Mouse (Mus musculus): ENCODE data around the gene Chd9. TPM values are rescaled to one million over a fixed set of nuclear protein-coding genes. Genes with fewer than 3 reads are reported as not detected.
"Not testable (repeated sequence)": the region's sequence is repeated elsewhere in the genome, so short reads cannot be mapped to it uniquely, and the experiment has no call there.

The Chd9 gene
- total RNA-seq, 2 experiments from 2014 or later, result 133 to 138 TPM

- intact Hi-C loops (cut with DNase I), result no loop called here
- no peak for DNase-seq (ENCODE audit: low spot score in 2 of 2)
Measured at GRCm38 (mm10) chr8:90891872-90892578, 63.9 kb downstream of the Chd9 start.

- intact Hi-C loops (cut with DNase I), result no loop called here
- DNase-seq (ENCODE audit: low spot score in 2 of 2), result no peak
Measured at GRCm38 (mm10) chr8:90892579-90892919, 64.4 kb downstream of the Chd9 start.

GRCm38 (mm10) chr8:90894231-90894914, 66.2 kb downstream of the Chd9 start:
- DNase-seq (ENCODE audit: low spot score in 2 of 2), result peak; percentile 54 to 69
- intact Hi-C loops (cut with DNase I), result no loop called here

- DNase-seq (ENCODE audit: low spot score in 2 of 2), result no peak
- intact Hi-C loops (cut with DNase I), result no loop called here
Measured at GRCm38 (mm10) chr8:90897343-90897742, 69.2 kb downstream of the Chd9 start.

- intact Hi-C loops (cut with DNase I), result no loop called here
- DNase-seq (ENCODE audit: low spot score in 2 of 2), result no peak
Measured at GRCm38 (mm10) chr8:90898578-90898977, 70.4 kb downstream of the Chd9 start.

GRCm38 (mm10) chr8:90902002-90902401, 73.8 kb downstream of the Chd9 start:
- intact Hi-C loops (cut with DNase I), result no loop called here
- DNase-seq (ENCODE audit: low spot score in 2 of 2), result no peak

GRCm38 (mm10) chr8:90904171-90904706, 76.1 kb downstream of the Chd9 start:
- DNase-seq (ENCODE audit: low spot score in 2 of 2), result no peak
- intact Hi-C loops (cut with DNase I), result no loop called here

GRCm38 (mm10) chr8:90906922-90907321, 78.8 kb downstream of the Chd9 start:
- DNase-seq (ENCODE audit: low spot score in 2 of 2), result no peak
- intact Hi-C loops (cut with DNase I), result loop anchor here (5.0 kb wide), 1 partner anchor 50 kb away; no protein-coding TSS in a partner anchor

GRCm38 (mm10) chr8:90907516-90907847, 79.3 kb downstream of the Chd9 start:
- intact Hi-C loops (cut with DNase I), result loop anchor here (5.0 kb wide), 1 partner anchor 50 kb away; no protein-coding TSS in a partner anchor
- no peak for DNase-seq (ENCODE audit: low spot score in 2 of 2)

- DNase-seq (ENCODE audit: low spot score in 2 of 2), result peak; percentile 89 to 92
Measured at GRCm38 (mm10) chr8:90907848-90908551, 79.8 kb downstream of the Chd9 start.

GRCm38 (mm10) chr8:90908580-90909471, 80.7 kb downstream of the Chd9 start:
- DNase-seq (ENCODE audit: low spot score in 2 of 2), result peak; percentile 29 to 37
- intact Hi-C loops (cut with DNase I), result loop anchor here (2.0 to 5.0 kb wide), 3 partner anchors 32 to 80 kb away; partner anchors contain the start of gene Chd9

More at GRCm38 (mm10) chr8:90907848-90908551, 79.8 kb downstream of the Chd9 start:
- intact Hi-C loops (cut with DNase I), result loop anchor here (2.0 to 5.0 kb wide), 3 partner anchors 31 to 79 kb away; partner anchors contain the start of gene Chd9

GRCm38 (mm10) chr8:90923158-90923905, 95.2 kb downstream of the Chd9 start:
- no peak for DNase-seq (ENCODE audit: low spot score in 2 of 2)
- intact Hi-C loops (cut with DNase I), result no loop called here

GRCm38 (mm10) chr8:90928412-90928811, 100.3 kb downstream of the Chd9 start:
- DNase-seq (ENCODE audit: low spot score in 2 of 2), result no peak
- intact Hi-C loops (cut with DNase I), result no loop called here

- DNase-seq (ENCODE audit: low spot score in 2 of 2); intact Hi-C loops (cut with DNase I): not testable (repeated sequence)
Measured at GRCm38 (mm10) chr8:90930125-90930524, 102.0 kb downstream of the Chd9 start.

- intact Hi-C loops (cut with DNase I), result no loop called here
- peak in 1 of 2 experiments; percentile 8 for DNase-seq (ENCODE audit: low spot score in 2 of 2)
Measured at GRCm38 (mm10) chr8:90932934-90933333, 104.8 kb downstream of the Chd9 start.

- DNase-seq (ENCODE audit: low spot score in 2 of 2), result no peak
- intact Hi-C loops (cut with DNase I), result no loop called here
Measured at GRCm38 (mm10) chr8:90934786-90935185, 106.6 kb downstream of the Chd9 start.

GRCm38 (mm10) chr8:90936840-90937239, 108.7 kb downstream of the Chd9 start:
- DNase-seq (ENCODE audit: low spot score in 2 of 2), result no peak
- intact Hi-C loops (cut with DNase I), result no loop called here

- intact Hi-C loops (cut with DNase I), result no loop called here
- no peak for DNase-seq (ENCODE audit: low spot score in 2 of 2)
Measured at GRCm38 (mm10) chr8:90938352-90938930, 110.3 kb downstream of the Chd9 start.
